Mouse (Mus musculus) kidney, adult 18-20 months (tissue): ENCODE data around the gene Appl1.
"Not testable (repeated sequence)": the region's sequence is repeated elsewhere in the genome, so short reads cannot be mapped to it uniquely, and the experiment has no call there.

Source experiments
- DNase-seq: peaks from one replicate; pipeline ENCODE4 v3.0.0; 2021

The Appl1 gene

GRCm38 (mm10) chr14:26960518-26960917 lies 10.5 kb downstream of the Appl1 start:
- no peak for DNase-seq

- DNase-seq = not testable (repeated sequence)
Observed at GRCm38 (mm10) chr14:26956139-26956538, 14.9 kb downstream of the Appl1 start.

- DNase-seq = no peak
Observed at GRCm38 (mm10) chr14:26935558-26935957, 35.5 kb downstream of the Appl1 start.

GRCm38 (mm10) chr14:26934891-26935290 lies 36.1 kb downstream of the Appl1 start:
- peak; percentile 13 for DNase-seq

- DNase-seq = no peak
Observed at GRCm38 (mm10) chr14:26923702-26924421, 47.2 kb downstream of the Appl1 start.

GRCm38 (mm10) chr14:26919310-26919709 lies 51.7 kb downstream of the Appl1 start:
- DNase-seq = no peak

GRCm38 (mm10) chr14:26913681-26914268 lies 57.3 kb downstream of the Appl1 start:
- no peak for DNase-seq

- DNase-seq = no peak
Observed at GRCm38 (mm10) chr14:26911826-26912225, 59.2 kb downstream of the Appl1 start.

GRCm38 (mm10) chr14:26911201-26911600 lies 59.8 kb downstream of the Appl1 start:
- peak; percentile 40 for DNase-seq

GRCm38 (mm10) chr14:26910461-26910860 lies 60.6 kb downstream of the Appl1 start:
- not testable (repeated sequence) for DNase-seq

GRCm38 (mm10) chr14:26907401-26907800 lies 63.6 kb downstream of the Appl1 start:
- DNase-seq = no peak

GRCm38 (mm10) chr14:26900893-26901292 lies 70.1 kb downstream of the Appl1 start:
- no peak for DNase-seq

GRCm38 (mm10) chr14:26899490-26899889 lies 71.5 kb downstream of the Appl1 start:
- no peak for DNase-seq

GRCm38 (mm10) chr14:26894392-26894791 lies 76.6 kb downstream of the Appl1 start, which contains the start of gene Asb14:
Gene Asb14, plus strand, starts transcription at chr14:26894557.
- DNase-seq = no peak

GRCm38 (mm10) chr14:26890777-26891176 lies 80.3 kb downstream of the Appl1 start:
- DNase-seq = no peak

- DNase-seq = no peak
Observed at GRCm38 (mm10) chr14:26887244-26887643, 83.8 kb downstream of the Appl1 start.

GRCm38 (mm10) chr14:26881700-26882099 lies 89.3 kb downstream of the Appl1 start:
- DNase-seq = no peak

- no peak for DNase-seq
Observed at GRCm38 (mm10) chr14:26879976-26880375, 91.1 kb downstream of the Appl1 start.

GRCm38 (mm10) chr14:26878756-26879155 lies 92.3 kb downstream of the Appl1 start:
- no peak for DNase-seq
